In genomic region chr7:80832191-80832590, GRCm38 (mm10) we compare ENCODE assay signal across 10 mouse cellular contexts. TPM values are rescaled to one million over a fixed set of nuclear protein-coding genes. Genes with fewer than 3 reads are reported as not detected.
DNase-seq lines count a peak whose midpoint lies in the region; ATAC-seq and TF ChIP-seq lines count a peak whose summit lies in the region.
"Had no signal": no experiment of that assay in that cellular context is flagged by ENCODE, and none has a peak within 500 bp of the region (broad histone marks: within the 10 kb centered on the region; RNA-seq: fewer than 3 reads in every experiment).

No protein-coding gene starts in this region.

- no peaks in the 10 kb centered on the region for H3K79me2 ChIP-seq in MEL (ENCODE audit: control insufficient read depth, insufficient read depth, low read length, poor library complexity)

- peaks cover 0 to 20% of the 10 kb centered on the region in 2 experiments; a peak in 2 of 4 replicates for H3K36me3 ChIP-seq in MEL (ENCODE audit: control insufficient read depth in 1 of 2, insufficient read depth in 2 of 2, low read length in 2 of 2)
- H3K36me3 ChIP-seq: embryonic facial prominence, embryonic 12.5 days; limb, embryonic 15.5 days had no signal

- no peak overlapping the region for H3K4me3 ChIP-seq in gastrocnemius, adult 2 months
- H3K4me3 ChIP-seq in MEL (ENCODE audit: control insufficient read depth in 1 of 2, insufficient read depth in 1 of 2, low read depth in 2 of 2, low read length in 2 of 2), result no peak overlapping the region
- H3K4me3 ChIP-seq: embryonic facial prominence, embryonic 12.5 days; limb, embryonic 15.5 days had no signal

- no peaks in the 10 kb centered on the region for H3K27me3 ChIP-seq in MEL (ENCODE audit: control insufficient read depth in 1 of 2, insufficient read depth in 2 of 2, low read length in 2 of 2)
- H3K27me3 ChIP-seq: embryonic facial prominence, embryonic 12.5 days; limb, embryonic 15.5 days had no signal

- intact Hi-C loops in gastrocnemius, adult 2 months (cut with DNase I), result no loop called here
- intact Hi-C loops in gastrocnemius, postnatal 36 days (cut with DNase I), result no loop called here
- intact Hi-C loops in left cerebral cortex, postnatal 14 days (cut with DNase I), result no loop called here

- TF ChIP-seq CTCF in gastrocnemius, adult 2 months (IDR thresholded peaks at IDR 0.05), result no peak
- TF ChIP-seq CTCF in MEL (IDR thresholded peaks at IDR 0.05 in 2 of 3, conservative IDR thresholded peaks at IDR 0.05 in 1 of 3; ENCODE audit: control insufficient read depth in 1 of 3, insufficient read depth in 1 of 3, low read depth in 2 of 3, low read length in 3 of 3, poor library complexity in 1 of 3, severe bottlenecking in 1 of 3), result no peak

- no peak for TF ChIP-seq POLR2A in MEL (IDR thresholded peaks at IDR 0.05; ENCODE audit: control insufficient read depth in 1 of 2, insufficient read depth in 1 of 2, low read depth in 1 of 2, low read length in 2 of 2, poor library complexity in 1 of 2)

- H3K9ac ChIP-seq in MEL (ENCODE audit: control insufficient read depth, low read depth, low read length, poor library complexity, severe bottlenecking), result no peak overlapping the region
- H3K9ac ChIP-seq: embryonic facial prominence, embryonic 12.5 days; limb, embryonic 15.5 days had no signal

- peak; percentile 42 for DNase-seq in gastrocnemius, adult 2 months
- DNase-seq in gastrocnemius, postnatal 36 days, result no peak
- peak; percentile 94 for DNase-seq in MEL (ENCODE audit: low read depth, low spot score)
- DNase-seq in kidney, adult 9 months, result peak; percentile 53
- DNase-seq in left cerebral cortex, postnatal 14 days (ENCODE audit: low spot score in 2 of 2), result no peak
- no peak for DNase-seq in gastrocnemius, postnatal 10 days

- H3K27ac ChIP-seq in gastrocnemius, adult 2 months, result no peak overlapping the region
- H3K27ac ChIP-seq in MEL (ENCODE audit: control insufficient read depth, low read depth, low read length), result 0 out of 2 replicates have a peak overlapping the region, but pooled peaks have one; percentile 24
- H3K27ac ChIP-seq: embryonic facial prominence, embryonic 12.5 days; limb, embryonic 15.5 days had no signal

- peak; percentile 67 for ATAC-seq in neutrophil, adult 5-6 weeks (ENCODE audit: extremely low read depth, insufficient number of reproducible peaks, low FRiP score, poor library complexity, severe bottlenecking)
- no peak for ATAC-seq in megakaryocyte-erythroid progenitor cell, adult 5-6 weeks (replicated peaks; ENCODE audit: low FRiP score, low TSS enrichment, poor library complexity, severe bottlenecking)

- H3K4me1 ChIP-seq in MEL (ENCODE audit: control insufficient read depth in 1 of 2, insufficient read depth in 2 of 2, low read length in 2 of 2), result peaks cover 7 to 23% of the 10 kb centered on the region in 2 experiments
- H3K4me1 ChIP-seq: embryonic facial prominence, embryonic 12.5 days had no signal

- TF ChIP-seq RAD21 in MEL (IDR thresholded peaks at IDR 0.05; ENCODE audit: low read depth, low read length), result no peak

- H3K9me3 ChIP-seq in MEL (replicated peaks; ENCODE audit: insufficient read depth, low read length), result no peaks in the 10 kb centered on the region
- H3K9me3 ChIP-seq: embryonic facial prominence, embryonic 12.5 days; limb, embryonic 15.5 days had no signal

- peak in 1 of 2 experiments; percentile 63; a peak in 3 of 4 replicates for TF ChIP-seq EP300 in MEL (IDR thresholded peaks at IDR 0.05; ENCODE audit: low read depth in 1 of 2, low read length in 2 of 2)

TF ChIP-seq in MEL, 35 proteins besides CTCF, POLR2A, EP300 and RAD21:
- TF ChIP-seq BHLHE40 (IDR thresholded peaks at IDR 0.05; ENCODE audit: borderline replicate concordance, low read depth, low read length) (peak; percentile 43; the same call in 1 of the 2 replicates), TCF12 (IDR thresholded peaks at IDR 0.05; ENCODE audit: low read depth, low read length) (0 out of 2 replicates have a peak, but pooled peaks have one; percentile 10), NRF1 (IDR thresholded peaks at IDR 0.05; ENCODE audit: insufficient read depth, low read depth, low read length, poor library complexity, severe bottlenecking) (no peak), MEF2A (IDR thresholded peaks at IDR 0.05; ENCODE audit: extremely low read depth, insufficient replicate concordance, low read depth, low read length, poor library complexity, severe bottlenecking) (no peak), KAT2A (conservative IDR thresholded peaks at IDR 0.05; ENCODE audit: low read depth, low read length) (no peak), MYB (IDR thresholded peaks at IDR 0.05; ENCODE audit: low read depth, low read length) (0 out of 2 replicates have a peak, but pooled peaks have one; percentile 30), TBP (IDR thresholded peaks at IDR 0.05; ENCODE audit: low read depth, low read length) (peak; percentile 51; the same call in 1 of the 2 replicates), RCOR1 (IDR thresholded peaks at IDR 0.05; ENCODE audit: low read depth, low read length) (peak; percentile 56; the same call in 1 of the 2 replicates), SMC3 (IDR thresholded peaks at IDR 0.05; ENCODE audit: low read depth, low read length) (no peak), ETS1 (IDR thresholded peaks at IDR 0.05; ENCODE audit: low read depth, low read length) (peak; percentile 71; the same call in 1 of the 2 replicates), MAFK (IDR thresholded peaks at IDR 0.05; ENCODE audit: borderline replicate concordance, low read depth, low read length) (no peak), HCFC1 (IDR thresholded peaks at IDR 0.05; ENCODE audit: low read depth, low read length) (0 out of 2 replicates have a peak, but pooled peaks have one; percentile 19), UBTF (IDR thresholded peaks at IDR 0.05; ENCODE audit: borderline replicate concordance, insufficient read depth, low read depth, low read length) (no peak), ZNF384 (IDR thresholded peaks at IDR 0.05; ENCODE audit: low read depth, low read length) (0 out of 2 replicates have a peak, but pooled peaks have one; percentile 14), ZC3H11A (IDR thresholded peaks at IDR 0.05; ENCODE audit: low read depth, low read length) (no peak), SIN3A (IDR thresholded peaks at IDR 0.05; ENCODE audit: low read length) (peak; percentile 63), MAZ (IDR thresholded peaks at IDR 0.05; ENCODE audit: low read depth, low read length) (peak; percentile 58; the same call in 1 of the 2 replicates), GATA1 (IDR thresholded peaks at IDR 0.05; ENCODE audit: low read depth, low read length) (peak; percentile 36; the same call in 1 of the 2 replicates), MAX (IDR thresholded peaks at IDR 0.05; ENCODE audit: low read length) (no peak)

RNA-seq across cellular contexts. Expression of gene Iqgap1, which starts 6.4 kb away (rescaled TPM):
- total RNA-seq in gastrocnemius, adult 2 months (2021), result 10 to 100 TPM; 14.8 to 16.0 TPM
- 10 to 100 TPM; 15.7 to 17.2 TPM for total RNA-seq in gastrocnemius, postnatal 36 days (2021)
- 20.6 and 29.4 TPM in 2 replicates for total RNA-seq in MEL (2012; rRNA removed)
- polyA plus RNA-seq in MEL (2012; ENCODE audit: insufficient read depth in 1 of 2, insufficient read length in 2 of 2, low read depth in 1 of 2, low replicate concordance in 2 of 2, missing spikeins in 1 of 2), result 10 to 100 TPM; 58.8 to 87.9 TPM
- 756 and 768 TPM in 2 replicates for total RNA-seq in neutrophil, adult 5-6 weeks (2017)
- total RNA-seq in megakaryocyte-erythroid progenitor cell, adult 5-6 weeks (2014; fragmentation: Nextera tagmentation), result 31.2 and 41.7 TPM in 2 replicates
- 39.6 and 54.4 TPM in 2 replicates for total RNA-seq in megakaryocyte-erythroid progenitor cell, adult 5-6 weeks (2017)
- total RNA-seq in left cerebral cortex, postnatal 14 days (2021), result 10 to 100 TPM; 22.6 to 27.0 TPM
- total RNA-seq in gastrocnemius, postnatal 10 days (2021), result 10 to 100 TPM; 38.7 to 60.1 TPM

RNA-seq across cellular contexts. Expression of gene Zscan2, which starts 28.5 kb away (rescaled TPM):
- total RNA-seq in gastrocnemius, adult 2 months (2021), result 1 to 10 TPM; 1.3 to 1.7 TPM
- total RNA-seq in gastrocnemius, postnatal 36 days (2021), result 1 to 10 TPM; 1.3 TPM
- 1.1 and 1.2 TPM in 2 replicates for total RNA-seq in MEL (2012; rRNA removed)
- 1 to 10 TPM in 1 of 2 experiments, not detected in 1; 2.4 TPM for polyA plus RNA-seq in MEL (2012; ENCODE audit: insufficient read depth in 1 of 2, insufficient read length in 2 of 2, low read depth in 1 of 2, low replicate concordance in 2 of 2, missing spikeins in 1 of 2)
- 10.8 TPM in 2 replicates for total RNA-seq in neutrophil, adult 5-6 weeks (2017)
- total RNA-seq in megakaryocyte-erythroid progenitor cell, adult 5-6 weeks (2014; fragmentation: Nextera tagmentation), result 5.0 and 5.4 TPM in 2 replicates
- 2.3 and 12.5 TPM in 2 replicates for total RNA-seq in megakaryocyte-erythroid progenitor cell, adult 5-6 weeks (2017)
- 10 to 100 TPM; 10.3 to 10.8 TPM for total RNA-seq in left cerebral cortex, postnatal 14 days (2021)
- total RNA-seq in gastrocnemius, postnatal 10 days (2021), result 1 to 10 TPM; 2.3 to 2.5 TPM

Comparison
In these comparisons a context has a peak if more than half of its experiments do, and no peak if none do; other contexts are left out.
1. DNase-seq: peak in gastrocnemius, adult 2 months (single experiment), MEL (single experiment) and kidney, adult 9 months (single experiment); none in gastrocnemius, postnatal 36 days (0 of 2), left cerebral cortex, postnatal 14 days (0 of 2) and gastrocnemius, postnatal 10 days (single experiment).
2. RNA of gene Iqgap1, which starts 6.4 kb away (total RNA-seq): 756 to 768 TPM in neutrophil, adult 5-6 weeks; 38.7 to 60.1 TPM in gastrocnemius, postnatal 10 days, 31.2 to 54.4 TPM in megakaryocyte-erythroid progenitor cell, adult 5-6 weeks, 22.6 to 27.0 TPM in left cerebral cortex, postnatal 14 days, 20.6 to 29.4 TPM in MEL, 15.7 to 17.2 TPM in gastrocnemius, postnatal 36 days and 14.8 to 16.0 TPM in gastrocnemius, adult 2 months; every median in the first group is over 10 times any median in the second.